Mouse (Mus musculus): Measurements from ENCODE around the gene Spg11. TPM values are rescaled to one million over a fixed set of nuclear protein-coding genes. Genes with fewer than 3 reads are reported as not detected.

Spg11 gene
- 1.7 and 6.3 TPM in 2 replicates for polyA plus RNA-seq (2011; ENCODE audit: insufficient read depth, insufficient read length, low replicate concordance, missing spikeins)

DNA sequence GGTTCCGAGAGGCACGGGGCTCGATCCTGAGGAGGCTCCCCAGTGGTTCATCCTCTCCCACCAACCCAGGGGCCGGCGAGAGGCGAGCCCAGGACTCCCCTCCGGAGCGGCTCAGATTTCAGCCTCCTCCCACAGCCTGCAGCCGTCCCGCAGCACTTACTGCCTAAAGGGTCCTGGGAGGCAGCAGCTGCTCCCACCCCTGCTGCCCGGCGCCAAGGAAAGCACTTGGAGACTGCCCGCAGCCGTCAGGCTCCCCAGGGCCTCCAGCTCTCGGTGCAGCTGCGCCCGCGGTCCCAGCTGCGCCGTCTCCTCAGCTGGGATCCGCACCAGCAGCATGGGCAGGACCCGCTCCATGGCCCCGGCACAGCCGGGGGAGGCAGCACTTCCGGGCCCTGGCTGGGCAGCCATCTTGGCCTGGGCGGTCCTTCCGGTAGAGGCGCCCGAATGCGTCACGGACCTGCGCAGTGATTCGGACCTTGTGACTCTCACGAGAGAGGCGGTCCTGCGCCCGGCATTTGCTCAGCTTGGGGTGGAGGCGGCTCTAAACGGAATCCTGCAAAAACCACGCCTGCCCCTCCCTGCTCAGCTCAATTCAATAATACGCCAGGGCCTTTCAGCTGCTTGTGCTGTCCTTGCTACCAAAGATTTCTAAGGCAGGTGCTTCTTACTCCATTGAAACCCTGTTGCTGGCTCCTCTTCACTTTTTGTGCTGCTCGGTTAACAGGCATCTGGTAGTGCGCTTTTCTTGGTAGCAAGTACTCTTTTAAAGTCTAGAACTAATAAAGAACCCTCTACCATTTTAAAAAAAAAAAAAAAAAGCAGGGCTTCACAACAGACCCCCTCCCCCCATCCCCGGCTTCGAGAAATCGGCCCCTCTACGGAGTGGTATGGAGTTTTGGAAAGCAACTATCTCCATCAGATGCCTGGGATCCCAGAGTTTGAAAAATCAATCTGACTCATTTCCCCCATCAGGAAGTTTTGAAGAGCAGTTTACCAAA lies at the start of gene Spg11:
Spg11 (minus strand) TSS at position 426 of the 998 bp plus-strand sequence.
- WGBS: under 1% methylated on average over 47 of the region's 47 CpGs
- H3K4me3 ChIP-seq (replicated peaks; ENCODE audit: control insufficient read depth, low read depth, low read length): peak within 1 kb of the TSS; percentile 76
- TF ChIP-seq CTCF (IDR thresholded peaks at IDR 0.05; ENCODE audit: control insufficient read depth, insufficient read depth, low read length) (no peak), POLR2A (IDR thresholded peaks at IDR 0.05; ENCODE audit: borderline replicate concordance, control insufficient read depth, low read depth, low read length) (peak; percentile 99)
- no peaks in the 10 kb centered on the region; the same call in 1 of the 2 replicates for H3K4me1 ChIP-seq (ENCODE audit: control insufficient read depth, insufficient read depth, low read length)
- H3K27ac ChIP-seq (ENCODE audit: control insufficient read depth, insufficient read depth, low read depth, low read length, poor library complexity): peak within 1 kb of the TSS; percentile 95

DNA sequence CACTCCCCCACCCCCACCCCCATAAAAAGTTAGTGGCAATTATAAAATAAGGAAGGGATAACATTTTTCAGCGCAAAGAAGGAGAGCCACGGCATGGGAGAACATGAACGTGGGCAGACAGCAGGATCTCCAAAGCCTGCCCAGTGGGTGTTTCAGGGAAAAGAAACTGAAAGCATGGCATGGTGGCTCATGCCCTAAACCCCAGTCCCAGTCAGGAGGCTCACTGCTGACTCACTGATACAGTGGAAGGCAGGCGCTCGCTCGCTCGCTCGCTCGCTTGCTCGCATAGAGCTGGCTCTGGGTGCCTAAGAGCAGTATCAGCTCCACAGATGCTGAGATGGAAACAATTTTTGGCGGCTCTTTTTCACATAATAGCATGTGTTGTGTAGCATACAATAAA lies 46.1 kb upstream of the Spg11 start:
- Histone ChIP-seq H3K4me1 (ENCODE audit: control insufficient read depth, insufficient read depth, low read length) (peaks cover 2% of the 10 kb centered on the region; the same call in 1 of the 2 replicates), H3K4me3 (replicated peaks; ENCODE audit: control insufficient read depth, low read depth, low read length) (peak overlapping the region; percentile 68), H3K27ac (ENCODE audit: control insufficient read depth, insufficient read depth, low read depth, low read length, poor library complexity) (peak overlapping the region; percentile 1; the same call in 1 of the 2 replicates)
- 5% methylated on average over 11 of the region's 11 CpGs for WGBS
- TF ChIP-seq CTCF (IDR thresholded peaks at IDR 0.05; ENCODE audit: control insufficient read depth, insufficient read depth, low read length): no peak
- peak; percentile 34; the same call in 1 of the 2 replicates for TF ChIP-seq POLR2A (IDR thresholded peaks at IDR 0.05; ENCODE audit: borderline replicate concordance, control insufficient read depth, low read depth, low read length)

DNA sequence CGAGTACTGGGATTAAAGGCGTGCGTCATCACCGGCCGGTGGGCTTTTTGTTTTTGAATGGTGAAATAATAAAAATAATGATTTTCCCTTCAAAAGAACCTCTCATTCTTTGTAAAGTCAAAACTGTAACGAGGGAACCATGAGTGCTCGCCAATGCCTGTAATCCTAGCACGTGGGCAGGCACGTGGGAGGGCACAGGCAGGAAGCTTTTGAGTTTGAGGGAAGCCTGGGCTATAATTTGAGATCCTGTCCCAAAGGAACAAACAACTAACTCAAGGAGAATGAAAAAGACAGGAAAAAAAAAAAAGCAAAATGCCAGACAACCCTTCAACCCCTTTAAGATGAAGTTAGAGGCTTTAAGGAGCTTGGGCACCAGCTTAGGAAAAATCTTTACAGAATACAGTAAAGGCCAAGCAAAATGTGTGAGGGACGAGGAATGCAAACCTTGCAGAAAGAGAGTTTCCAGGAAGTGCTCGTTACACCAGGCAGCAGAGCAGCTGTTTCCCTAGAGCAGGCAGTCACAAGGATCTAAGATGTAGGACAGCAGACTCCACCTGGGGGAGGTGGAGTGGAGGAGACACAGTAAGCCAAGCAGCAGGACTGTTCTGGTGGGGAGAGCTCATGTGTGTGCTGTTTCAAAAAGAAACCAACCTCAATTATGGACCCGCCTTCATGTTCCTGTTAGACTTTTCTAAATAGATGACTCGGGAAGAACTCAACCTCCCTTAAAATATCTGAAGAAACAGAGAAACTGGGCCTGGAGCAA lies 45.4 kb upstream of the Spg11 start:
- H3K4me3 ChIP-seq (replicated peaks; ENCODE audit: control insufficient read depth, low read depth, low read length): peak overlapping the region; percentile 68
- peak overlapping the region; percentile 45; the same call in 1 of the 2 replicates for H3K27ac ChIP-seq (ENCODE audit: control insufficient read depth, insufficient read depth, low read depth, low read length, poor library complexity)
- peaks cover 2% of the 10 kb centered on the region; the same call in 1 of the 2 replicates for H3K4me1 ChIP-seq (ENCODE audit: control insufficient read depth, insufficient read depth, low read length)
- TF ChIP-seq CTCF (IDR thresholded peaks at IDR 0.05; ENCODE audit: control insufficient read depth, insufficient read depth, low read length) (no peak), POLR2A (IDR thresholded peaks at IDR 0.05; ENCODE audit: borderline replicate concordance, control insufficient read depth, low read depth, low read length) (no peak)
- WGBS: 47% methylated on average over 13 of the region's 13 CpGs

DNA sequence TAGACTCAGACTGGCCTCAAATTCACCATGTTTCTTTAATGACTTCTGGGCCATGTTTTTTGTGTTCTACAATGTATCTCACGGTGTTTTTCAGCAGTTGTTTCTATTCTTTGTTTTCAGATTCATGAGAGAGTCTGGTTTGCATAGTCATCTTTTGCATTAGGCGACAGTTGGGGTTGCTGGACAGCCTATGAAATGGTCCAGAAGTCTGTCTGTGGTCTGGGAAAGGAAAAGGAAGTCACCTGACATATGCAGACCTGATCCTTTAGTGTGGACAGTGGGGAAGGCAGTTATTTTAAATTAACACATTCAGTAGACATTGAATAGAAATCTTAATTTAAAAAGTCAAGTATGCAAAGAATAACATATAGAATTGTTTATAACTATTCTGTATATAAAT lies 44.3 kb upstream of the Spg11 start:
- 24% methylated on average over 2 of the region's 2 CpGs for WGBS
- TF ChIP-seq POLR2A (IDR thresholded peaks at IDR 0.05; ENCODE audit: borderline replicate concordance, control insufficient read depth, low read depth, low read length) (no peak), CTCF (IDR thresholded peaks at IDR 0.05; ENCODE audit: control insufficient read depth, insufficient read depth, low read length) (no peak)
- H3K4me3 ChIP-seq (replicated peaks; ENCODE audit: control insufficient read depth, low read depth, low read length): no peak overlapping the region
- H3K4me1 ChIP-seq (ENCODE audit: control insufficient read depth, insufficient read depth, low read length): peaks cover 2% of the 10 kb centered on the region; the same call in 1 of the 2 replicates
- H3K27ac ChIP-seq (ENCODE audit: control insufficient read depth, insufficient read depth, low read depth, low read length, poor library complexity): no peak overlapping the region

DNA sequence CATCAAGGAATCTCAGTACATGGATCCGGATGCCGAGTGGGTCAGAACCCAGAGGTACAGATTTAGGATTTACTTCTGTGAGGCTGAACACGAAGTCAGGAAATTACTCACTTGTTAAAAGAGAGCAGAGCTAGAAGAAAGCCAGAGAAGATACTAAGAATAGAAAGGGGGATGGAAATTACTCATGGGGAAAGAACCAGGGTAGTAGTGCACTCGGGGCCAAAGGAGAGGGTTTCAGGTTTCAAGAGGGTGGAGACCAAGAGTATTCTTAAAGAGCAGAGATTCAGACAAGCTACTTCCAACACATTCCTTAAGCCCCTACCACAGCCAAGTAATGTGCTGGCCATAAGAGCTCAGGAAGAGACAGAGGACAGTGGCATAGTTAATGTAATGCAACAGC lies 43.4 kb upstream of the Spg11 start:
- TF ChIP-seq POLR2A (IDR thresholded peaks at IDR 0.05; ENCODE audit: borderline replicate concordance, control insufficient read depth, low read depth, low read length): no peak
- no peak for TF ChIP-seq CTCF (IDR thresholded peaks at IDR 0.05; ENCODE audit: control insufficient read depth, insufficient read depth, low read length)

DNA sequence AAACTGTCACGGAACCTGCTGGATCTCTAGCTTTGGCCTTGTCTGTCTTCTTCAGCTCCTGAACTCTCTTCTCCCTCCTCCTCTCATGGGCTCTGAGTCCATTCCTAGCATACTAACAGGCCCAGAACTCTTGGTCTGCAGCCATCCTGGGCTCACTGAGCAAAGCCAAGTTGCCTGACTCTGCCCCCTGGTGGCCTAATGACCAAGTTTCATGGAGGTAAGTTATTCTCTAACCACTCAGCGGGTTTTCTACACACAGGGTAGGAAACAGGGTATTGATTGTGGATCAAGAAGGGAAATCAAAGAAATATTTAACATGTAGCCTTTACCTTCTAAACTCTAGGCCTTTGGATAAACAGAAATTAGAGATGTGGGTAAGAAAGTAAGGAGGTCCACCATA lies 42.5 kb upstream of the Spg11 start, which contains the start of gene Trim69:
Trim69 (plus strand) TSS at position 21 of the 400 bp plus-strand sequence.
- peaks cover 6% of the 10 kb centered on the region; the same call in 1 of the 2 replicates for H3K4me1 ChIP-seq (ENCODE audit: control insufficient read depth, insufficient read depth, low read length)
- 44% methylated on average over 2 of the region's 2 CpGs for WGBS
- no peak within 1 kb of the TSS for H3K4me3 ChIP-seq (replicated peaks; ENCODE audit: control insufficient read depth, low read depth, low read length)
- peak; percentile 85 for TF ChIP-seq CTCF (IDR thresholded peaks at IDR 0.05; ENCODE audit: control insufficient read depth, insufficient read depth, low read length)
- TF ChIP-seq POLR2A (IDR thresholded peaks at IDR 0.05; ENCODE audit: borderline replicate concordance, control insufficient read depth, low read depth, low read length): no peak
- no peak within 1 kb of the TSS for H3K27ac ChIP-seq (ENCODE audit: control insufficient read depth, insufficient read depth, low read depth, low read length, poor library complexity)

More for the DNA sequence above, 43.4 kb upstream of the Spg11 start:
- peaks cover 2% of the 10 kb centered on the region; the same call in 1 of the 2 replicates for H3K4me1 ChIP-seq (ENCODE audit: control insufficient read depth, insufficient read depth, low read length)
- H3K4me3 ChIP-seq (replicated peaks; ENCODE audit: control insufficient read depth, low read depth, low read length): no peak overlapping the region
- H3K27ac ChIP-seq (ENCODE audit: control insufficient read depth, insufficient read depth, low read depth, low read length, poor library complexity): no peak overlapping the region
- WGBS: 15% methylated on average over 4 of the region's 4 CpGs

DNA sequence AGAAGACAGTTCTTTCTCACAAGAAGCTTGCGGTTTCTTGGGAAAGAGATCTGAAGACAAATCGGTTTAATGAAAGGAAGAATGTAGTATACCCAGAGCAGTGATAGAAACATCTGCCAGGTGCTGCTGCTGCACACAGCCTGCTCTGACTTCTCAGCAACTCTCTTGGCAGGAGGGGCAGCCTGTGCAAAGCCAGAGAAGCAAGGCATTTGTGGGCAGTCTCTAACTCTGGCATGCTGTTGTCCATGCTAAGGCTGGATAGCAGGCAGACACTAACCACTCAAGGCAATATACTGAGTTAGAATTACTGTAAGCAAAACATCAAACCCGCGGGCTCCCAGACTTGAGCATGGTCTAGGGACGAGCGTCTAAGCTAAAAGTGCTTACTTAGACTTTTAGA lies 41.5 kb upstream of the Spg11 start:
- Histone ChIP-seq H3K4me3 (replicated peaks; ENCODE audit: control insufficient read depth, low read depth, low read length) (no peak overlapping the region), H3K4me1 (ENCODE audit: control insufficient read depth, insufficient read depth, low read length) (peaks cover 10% of the 10 kb centered on the region; the same call in 1 of the 2 replicates), H3K27ac (ENCODE audit: control insufficient read depth, insufficient read depth, low read depth, low read length, poor library complexity) (no peak overlapping the region)
- WGBS: 86% methylated on average over 6 of the region's 6 CpGs
- TF ChIP-seq POLR2A (IDR thresholded peaks at IDR 0.05; ENCODE audit: borderline replicate concordance, control insufficient read depth, low read depth, low read length) (no peak), CTCF (IDR thresholded peaks at IDR 0.05; ENCODE audit: control insufficient read depth, insufficient read depth, low read length) (no peak)

Data from bone marrow, adult 2 months (tissue).